ENCODE assay signal across 24 mouse cellular contexts in genomic region chr1:172426419-172426818, GRCm38 (mm10). TPM values are rescaled to one million over a fixed set of nuclear protein-coding genes. Genes with fewer than 3 reads are reported as not detected.
"Had no signal": no experiment of that assay in that cellular context is flagged by ENCODE, and none has a peak within 500 bp of the region (broad histone marks: within the 10 kb centered on the region; RNA-seq: fewer than 3 reads in every experiment).

No protein-coding gene starts in this region.

- H3K9ac ChIP-seq: limb, embryonic 12.5 days; limb, embryonic 15.5 days; liver, embryonic 14.5 days; liver, postnatal 0 days; lung, embryonic 14.5 days; midbrain, embryonic 13.5 days; neural tube, embryonic 13.5 days; stomach, embryonic 15.5 days had no signal

- H3K27me3 ChIP-seq: limb, embryonic 12.5 days; limb, embryonic 15.5 days; neural tube, embryonic 13.5 days; stomach, embryonic 15.5 days had no signal

- H3K4me1 ChIP-seq: limb, embryonic 12.5 days; limb, embryonic 15.5 days; midbrain, embryonic 13.5 days; neural tube, embryonic 13.5 days had no signal

- ATAC-seq: liver, postnatal 0 days; lung, postnatal 0 days; midbrain, embryonic 13.5 days; midbrain, embryonic 16.5 days had no signal

- DNase-seq: kidney, adult 8-10 months; kidney, postnatal 25 days; layer of hippocampus, adult 9-11 months; layer of hippocampus, postnatal 36 days; liver, postnatal 0 days; lung, embryonic 14.5 days; retina, postnatal 1 day; right cerebral cortex, postnatal 25 days; spleen, adult 18-20 months; thymus, adult 18-20 months; thymus, postnatal 36 days had no signal

- H3K27ac ChIP-seq: layer of hippocampus, adult 2 months; left cerebral cortex, adult 2 months; limb, embryonic 12.5 days; limb, embryonic 15.5 days; liver, embryonic 14.5 days; macrophage; midbrain, embryonic 13.5 days; neural tube, embryonic 13.5 days; stomach, embryonic 15.5 days had no signal

- H3K4me3 ChIP-seq: layer of hippocampus, adult 2 months; left cerebral cortex, adult 2 months; limb, embryonic 12.5 days; limb, embryonic 15.5 days; midbrain, embryonic 13.5 days; myocyte; neural tube, embryonic 13.5 days; stomach, embryonic 15.5 days had no signal

- H3K36me3 ChIP-seq: limb, embryonic 12.5 days; limb, embryonic 15.5 days; midbrain, embryonic 13.5 days; neural tube, embryonic 13.5 days; stomach, embryonic 15.5 days had no signal

- H3K4me2 ChIP-seq: limb, embryonic 12.5 days; limb, embryonic 15.5 days; liver, embryonic 11.5 days; lung, embryonic 14.5 days; midbrain, embryonic 13.5 days; neural tube, embryonic 13.5 days; stomach, embryonic 15.5 days had no signal

- H3K9me3 ChIP-seq: limb, embryonic 12.5 days; limb, embryonic 15.5 days; midbrain, embryonic 13.5 days; neural tube, embryonic 13.5 days; stomach, embryonic 15.5 days had no signal

RNA-seq across cellular contexts. Expression of gene Slamf9, which starts 48.7 kb away (rescaled TPM):
- polyA plus RNA-seq: neural tube, embryonic 13.5 days had no signal
